Mouse (Mus musculus) ES-Bruce4 (cell line): ENCODE measurements around the gene Lct. TPM values are rescaled to one million over a fixed set of nuclear protein-coding genes. Genes with fewer than 3 reads are reported as not detected.
"Not testable (repeated sequence)": the region's sequence is repeated elsewhere in the genome, so short reads cannot be mapped to it uniquely, and the experiment has no call there.

Experiments
- H3K27ac ChIP-seq: 2 replicates; pipeline ENCODE4 v1.5.1; 2012; ENCODE audit warnings: low read length, inconsistent platforms; ENCODE audit not compliant: insufficient read depth
- H3K27me3 ChIP-seq: 2 replicates; pipeline ENCODE4 v1.6.1; 2012; ENCODE audit warnings: mild to moderate bottlenecking, low read length, inconsistent platforms; ENCODE audit not compliant: control insufficient read depth, poor library complexity, insufficient read depth, severe bottlenecking
- H3K36me3 ChIP-seq: 2 replicates; pipeline ENCODE4 v1.6.1; 2012; ENCODE audit warnings: inconsistent platforms, mild to moderate bottlenecking, low read length, moderate library complexity; ENCODE audit not compliant: control insufficient read depth, poor library complexity, insufficient read depth, severe bottlenecking
- H3K4me1 ChIP-seq: one replicate; pipeline ENCODE4 v1.8.1; 2011; ENCODE audit warnings: low read length; ENCODE audit not compliant: control insufficient read depth, insufficient read depth
- H3K4me3 ChIP-seq: 2 replicates; pipeline ENCODE4 v1.5.1; 2011; ENCODE audit warnings: low read depth, mild to moderate bottlenecking, low read length
- H3K9ac ChIP-seq: 2 replicates; pipeline ENCODE4 v1.6.1; 2012; ENCODE audit warnings: low read depth, mild to moderate bottlenecking, inconsistent platforms; ENCODE audit not compliant: poor library complexity, severe bottlenecking
- H3K9me3 ChIP-seq: replicated peaks from 2 replicates; pipeline ENCODE4 v1.6.1; 2012; ENCODE audit warnings: mild to moderate bottlenecking, low read length, inconsistent platforms; ENCODE audit not compliant: control insufficient read depth, poor library complexity, insufficient read depth, severe bottlenecking
- CTCF ChIP-seq: IDR thresholded peaks from one replicate; pipeline ENCODE4 v1.8.1; 2011; ENCODE audit warnings: low read depth, low read length
- EP300 ChIP-seq: IDR thresholded peaks from 2 replicates; pipeline ENCODE4 v1.6.1; 2011; ENCODE audit warnings: low read depth, low read length; ENCODE audit not compliant: insufficient read depth
- POLR2A ChIP-seq: IDR thresholded peaks from one replicate; pipeline ENCODE4 v1.8.1; 2011; ENCODE audit warnings: low read length; ENCODE audit not compliant: insufficient read depth
- polyA plus RNA-seq: library from polyadenylated mRNA; stranded (reverse); fragments of >200 nt; gene quantifications from 2 replicates; pipeline ENCODE4 v1.2.4, GENCODE M21; 2011; ENCODE audit warnings: low read depth; ENCODE audit not compliant: missing spikeins, insufficient read depth, insufficient read length

Gene Lct
- polyA plus RNA-seq, 1 experiment = 0.22 TPM

- Histone ChIP-seq H3K4me1 (no peaks in the 10 kb centered on the region), H3K9ac (no peak overlapping the region), H3K9me3 (no peaks in the 10 kb centered on the region), H3K27ac (no peak overlapping the region), H3K4me3 (no peak overlapping the region), H3K27me3 (no peaks in the 10 kb centered on the region), H3K36me3 (peaks cover 86% of the 10 kb centered on the region)
- TF ChIP-seq EP300 = no peak
- no peak for TF ChIP-seq CTCF
- TF ChIP-seq POLR2A = no peak
Observed at GRCm38 (mm10) chr1:128337708-128338320, 9.7 kb upstream of the Lct start.

- Histone ChIP-seq H3K27me3 (no peaks in the 10 kb centered on the region), H3K9me3 (no peaks in the 10 kb centered on the region), H3K4me1 (no peaks in the 10 kb centered on the region), H3K9ac (no peak overlapping the region), H3K36me3 (peaks cover 48% of the 10 kb centered on the region), H3K4me3 (no peak overlapping the region), H3K27ac (no peak overlapping the region)
- TF ChIP-seq POLR2A (no peak), CTCF (no peak), EP300 (no peak)
Observed at GRCm38 (mm10) chr1:128330313-128330712, 2.2 kb upstream of the Lct start.

- TF ChIP-seq EP300 = no peak
- TF ChIP-seq CTCF = no peak
- TF ChIP-seq POLR2A = no peak
- no peaks in the 10 kb centered on the region for H3K27me3 ChIP-seq
- H3K9me3 ChIP-seq = no peaks in the 10 kb centered on the region
- peaks cover 17% of the 10 kb centered on the region for H3K36me3 ChIP-seq
- H3K4me3 ChIP-seq = no peak overlapping the region
- H3K4me1 ChIP-seq = no peaks in the 10 kb centered on the region
- H3K27ac ChIP-seq = no peak overlapping the region
- no peak overlapping the region for H3K9ac ChIP-seq
Observed at GRCm38 (mm10) chr1:128327165-128327564, 953 bp downstream of the Lct start.

GRCm38 (mm10) chr1:128324776-128325175 lies 3.3 kb downstream of the Lct start:
- Histone ChIP-seq H3K9me3 (no peaks in the 10 kb centered on the region), H3K27ac (no peak overlapping the region), H3K4me3 (no peak overlapping the region), H3K9ac (no peak overlapping the region), H3K27me3 (no peaks in the 10 kb centered on the region), H3K4me1 (no peaks in the 10 kb centered on the region), H3K36me3 (peaks cover under 1% of the 10 kb centered on the region; the same call in 1 of the 2 replicates)
- no peak for TF ChIP-seq CTCF
- no peak for TF ChIP-seq EP300
- no peak for TF ChIP-seq POLR2A

- no peak overlapping the region for H3K4me3 ChIP-seq
- no peaks in the 10 kb centered on the region for H3K36me3 ChIP-seq
- no peak overlapping the region for H3K27ac ChIP-seq
- TF ChIP-seq POLR2A (no peak), EP300 (no peak), CTCF (no peak)
- no peaks in the 10 kb centered on the region for H3K4me1 ChIP-seq
- H3K9me3 ChIP-seq = no peaks in the 10 kb centered on the region
- no peak overlapping the region for H3K9ac ChIP-seq
- H3K27me3 ChIP-seq = no peaks in the 10 kb centered on the region
Observed at GRCm38 (mm10) chr1:128323026-128323643, 5.0 kb downstream of the Lct start.

- not testable (repeated sequence) for H3K36me3 ChIP-seq, H3K27me3 ChIP-seq, H3K9ac ChIP-seq, H3K4me3 ChIP-seq, H3K9me3 ChIP-seq, H3K4me1 ChIP-seq, H3K27ac ChIP-seq
Observed at GRCm38 (mm10) chr1:128319266-128319665, 8.9 kb downstream of the Lct start.
